Mouse (Mus musculus): ENCODE data around the gene Fbxw7.

Fbxw7 gene

GRCm38 (mm10) chr3:84889648-84890047 is 74.6 kb downstream of the Fbxw7 start:
- Histone ChIP-seq H3K36me3 (ENCODE audit: control insufficient read depth, insufficient read depth, low read length, poor library complexity, severe bottlenecking) (no peaks in the 10 kb centered on the region), H3K27me3 (ENCODE audit: control insufficient read depth, insufficient read depth, low read length, poor library complexity, severe bottlenecking) (no peaks in the 10 kb centered on the region)
- peak; percentile 45 for DNase-seq (ENCODE audit: low read depth, low spot score)

- Histone ChIP-seq H3K27me3 (ENCODE audit: control insufficient read depth, insufficient read depth, low read length, poor library complexity, severe bottlenecking) (no peaks in the 10 kb centered on the region), H3K36me3 (ENCODE audit: control insufficient read depth, insufficient read depth, low read length, poor library complexity, severe bottlenecking) (no peaks in the 10 kb centered on the region)
- no peak for DNase-seq (ENCODE audit: low read depth, low spot score)
These were observed 75.9 kb downstream of the Fbxw7 start for GRCm38 (mm10) chr3:84890983-84891382.

- DNase-seq (ENCODE audit: low read depth, low spot score): no peak
- Histone ChIP-seq H3K36me3 (ENCODE audit: control insufficient read depth, insufficient read depth, low read length, poor library complexity, severe bottlenecking) (no peaks in the 10 kb centered on the region), H3K27me3 (ENCODE audit: control insufficient read depth, insufficient read depth, low read length, poor library complexity, severe bottlenecking) (no peaks in the 10 kb centered on the region)
These were observed 82.9 kb downstream of the Fbxw7 start for GRCm38 (mm10) chr3:84897952-84898351.

GRCm38 (mm10) chr3:84906528-84906927 is 91.5 kb downstream of the Fbxw7 start:
- peak; percentile 72 for DNase-seq (ENCODE audit: low read depth, low spot score)
- H3K27me3 ChIP-seq (ENCODE audit: control insufficient read depth, insufficient read depth, low read length, poor library complexity, severe bottlenecking): no peaks in the 10 kb centered on the region
- H3K36me3 ChIP-seq (ENCODE audit: control insufficient read depth, insufficient read depth, low read length, poor library complexity, severe bottlenecking): no peaks in the 10 kb centered on the region

GRCm38 (mm10) chr3:84914284-84914683 is 99.2 kb downstream of the Fbxw7 start:
- no peaks in the 10 kb centered on the region for H3K36me3 ChIP-seq (ENCODE audit: control insufficient read depth, insufficient read depth, low read length, poor library complexity, severe bottlenecking)
- DNase-seq (ENCODE audit: low read depth, low spot score): peak; percentile 8
- H3K27me3 ChIP-seq (ENCODE audit: control insufficient read depth, insufficient read depth, low read length, poor library complexity, severe bottlenecking): no peaks in the 10 kb centered on the region

GRCm38 (mm10) chr3:84917903-84918679 is 103.0 kb downstream of the Fbxw7 start:
- Histone ChIP-seq H3K36me3 (ENCODE audit: control insufficient read depth, insufficient read depth, low read length, poor library complexity, severe bottlenecking) (no peaks in the 10 kb centered on the region), H3K27me3 (ENCODE audit: control insufficient read depth, insufficient read depth, low read length, poor library complexity, severe bottlenecking) (no peaks in the 10 kb centered on the region)
- no peak for DNase-seq (ENCODE audit: low read depth, low spot score)

- DNase-seq (ENCODE audit: low read depth, low spot score): peak; percentile 34
- Histone ChIP-seq H3K27me3 (ENCODE audit: control insufficient read depth, insufficient read depth, low read length, poor library complexity, severe bottlenecking) (no peaks in the 10 kb centered on the region), H3K36me3 (ENCODE audit: control insufficient read depth, insufficient read depth, low read length, poor library complexity, severe bottlenecking) (no peaks in the 10 kb centered on the region)
These were observed 106.8 kb downstream of the Fbxw7 start for GRCm38 (mm10) chr3:84921704-84922420.

- H3K27me3 ChIP-seq (ENCODE audit: control insufficient read depth, insufficient read depth, low read length, poor library complexity, severe bottlenecking): no peaks in the 10 kb centered on the region
- H3K36me3 ChIP-seq (ENCODE audit: control insufficient read depth, insufficient read depth, low read length, poor library complexity, severe bottlenecking): no peaks in the 10 kb centered on the region
- DNase-seq (ENCODE audit: low read depth, low spot score): no peak
These were observed 108.2 kb downstream of the Fbxw7 start for GRCm38 (mm10) chr3:84923256-84923655.

- Histone ChIP-seq H3K36me3 (ENCODE audit: control insufficient read depth, insufficient read depth, low read length, poor library complexity, severe bottlenecking) (no peaks in the 10 kb centered on the region), H3K27me3 (ENCODE audit: control insufficient read depth, insufficient read depth, low read length, poor library complexity, severe bottlenecking) (no peaks in the 10 kb centered on the region)
- no peak for DNase-seq (ENCODE audit: low read depth, low spot score)
These were observed 108.6 kb downstream of the Fbxw7 start for GRCm38 (mm10) chr3:84923670-84924069.

- Histone ChIP-seq H3K36me3 (ENCODE audit: control insufficient read depth, insufficient read depth, low read length, poor library complexity, severe bottlenecking) (no peaks in the 10 kb centered on the region), H3K27me3 (ENCODE audit: control insufficient read depth, insufficient read depth, low read length, poor library complexity, severe bottlenecking) (no peaks in the 10 kb centered on the region)
- DNase-seq (ENCODE audit: low read depth, low spot score): no peak
These were observed 110.2 kb downstream of the Fbxw7 start for GRCm38 (mm10) chr3:84925229-84925628.

GRCm38 (mm10) chr3:84926140-84926539 is 111.1 kb downstream of the Fbxw7 start:
- Histone ChIP-seq H3K27me3 (ENCODE audit: control insufficient read depth, insufficient read depth, low read length, poor library complexity, severe bottlenecking) (no peaks in the 10 kb centered on the region), H3K36me3 (ENCODE audit: control insufficient read depth, insufficient read depth, low read length, poor library complexity, severe bottlenecking) (no peaks in the 10 kb centered on the region)
- no peak for DNase-seq (ENCODE audit: low read depth, low spot score)

GRCm38 (mm10) chr3:84927168-84927794 is 112.2 kb downstream of the Fbxw7 start:
- no peaks in the 10 kb centered on the region for H3K36me3 ChIP-seq (ENCODE audit: control insufficient read depth, insufficient read depth, low read length, poor library complexity, severe bottlenecking)
- H3K27me3 ChIP-seq (ENCODE audit: control insufficient read depth, insufficient read depth, low read length, poor library complexity, severe bottlenecking): no peaks in the 10 kb centered on the region
- no peak for DNase-seq (ENCODE audit: low read depth, low spot score)

- peak; percentile 22 for DNase-seq (ENCODE audit: low read depth, low spot score)
- Histone ChIP-seq H3K27me3 (ENCODE audit: control insufficient read depth, insufficient read depth, low read length, poor library complexity, severe bottlenecking) (no peaks in the 10 kb centered on the region), H3K36me3 (ENCODE audit: control insufficient read depth, insufficient read depth, low read length, poor library complexity, severe bottlenecking) (no peaks in the 10 kb centered on the region)
These were observed 112.8 kb downstream of the Fbxw7 start for GRCm38 (mm10) chr3:84927901-84928300.

GRCm38 (mm10) chr3:84929171-84929570 is 114.1 kb downstream of the Fbxw7 start:
- H3K27me3 ChIP-seq (ENCODE audit: control insufficient read depth, insufficient read depth, low read length, poor library complexity, severe bottlenecking): no peaks in the 10 kb centered on the region
- no peak for DNase-seq (ENCODE audit: low read depth, low spot score)
- no peaks in the 10 kb centered on the region for H3K36me3 ChIP-seq (ENCODE audit: control insufficient read depth, insufficient read depth, low read length, poor library complexity, severe bottlenecking)

- Histone ChIP-seq H3K27me3 (ENCODE audit: control insufficient read depth, insufficient read depth, low read length, poor library complexity, severe bottlenecking) (no peaks in the 10 kb centered on the region), H3K36me3 (ENCODE audit: control insufficient read depth, insufficient read depth, low read length, poor library complexity, severe bottlenecking) (no peaks in the 10 kb centered on the region)
- no peak for DNase-seq (ENCODE audit: low read depth, low spot score)
These were observed 115.6 kb downstream of the Fbxw7 start for GRCm38 (mm10) chr3:84930683-84931082.
